Mouse (Mus musculus) duodenum, adult 2 months (tissue): ENCODE measurements around the gene Gm44805. TPM values are rescaled to one million over a fixed set of nuclear protein-coding genes. Genes with fewer than 3 reads are reported as not detected.

ENCODE experiments used
- polyA plus RNA-seq: library from polyadenylated mRNA; depleted of rRNA; stranded (reverse); fragments of >200 nt; gene quantifications from 2 replicates; pipeline ENCODE4 v1.2.3, GENCODE M21; 2012; ENCODE audit warnings: low replicate concordance; rRNA removed

The Gm44805 gene
- 1.4 TPM in 1 of 2 replicates, not detected in the other for polyA plus RNA-seq

DNA sequence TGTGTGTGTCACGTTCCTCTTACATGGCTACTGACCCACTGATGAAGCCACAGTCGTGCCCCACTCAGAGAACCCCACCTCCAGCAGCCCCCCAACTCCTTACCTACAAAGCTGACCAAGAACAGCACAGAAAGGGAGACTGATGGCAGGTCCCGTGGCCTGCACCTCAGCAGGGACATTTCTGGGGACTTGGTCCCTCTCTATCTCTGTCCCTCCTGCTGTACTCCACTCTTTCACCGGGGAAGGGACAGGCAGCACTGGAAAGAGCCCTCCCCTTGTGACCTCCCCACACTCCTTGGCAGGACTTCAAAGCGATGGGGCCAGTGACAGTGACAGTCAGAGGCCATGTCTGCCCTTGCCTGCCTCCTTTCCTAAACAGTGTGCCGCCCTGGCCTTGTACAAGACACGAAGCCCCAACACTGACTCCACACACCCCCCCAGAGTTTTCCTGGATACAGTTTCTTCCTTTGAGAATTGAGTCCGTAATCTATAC, at the start of gene Gm44805, which contains the start of gene Apoc4:
TSS of gene Gm44805 (minus strand) at position 222 of the 493 bp plus-strand sequence.
TSS of gene Apoc4 (minus strand) at position 278 of the 493 bp plus-strand sequence.

GRCm38 (mm10) chr7:19715239-19716054, 34.2 kb upstream of the Gm44805 start, which contains the start of gene Tomm40:
TSS of gene Tomm40 (minus strand) at chr7:19715438.

GRCm38 (mm10) chr7:19698907-19699826, 17.9 kb upstream of the Gm44805 start, which contains the start of gene Apoe:
TSS of gene Apoe (minus strand) at chr7:19699188.

DNA sequence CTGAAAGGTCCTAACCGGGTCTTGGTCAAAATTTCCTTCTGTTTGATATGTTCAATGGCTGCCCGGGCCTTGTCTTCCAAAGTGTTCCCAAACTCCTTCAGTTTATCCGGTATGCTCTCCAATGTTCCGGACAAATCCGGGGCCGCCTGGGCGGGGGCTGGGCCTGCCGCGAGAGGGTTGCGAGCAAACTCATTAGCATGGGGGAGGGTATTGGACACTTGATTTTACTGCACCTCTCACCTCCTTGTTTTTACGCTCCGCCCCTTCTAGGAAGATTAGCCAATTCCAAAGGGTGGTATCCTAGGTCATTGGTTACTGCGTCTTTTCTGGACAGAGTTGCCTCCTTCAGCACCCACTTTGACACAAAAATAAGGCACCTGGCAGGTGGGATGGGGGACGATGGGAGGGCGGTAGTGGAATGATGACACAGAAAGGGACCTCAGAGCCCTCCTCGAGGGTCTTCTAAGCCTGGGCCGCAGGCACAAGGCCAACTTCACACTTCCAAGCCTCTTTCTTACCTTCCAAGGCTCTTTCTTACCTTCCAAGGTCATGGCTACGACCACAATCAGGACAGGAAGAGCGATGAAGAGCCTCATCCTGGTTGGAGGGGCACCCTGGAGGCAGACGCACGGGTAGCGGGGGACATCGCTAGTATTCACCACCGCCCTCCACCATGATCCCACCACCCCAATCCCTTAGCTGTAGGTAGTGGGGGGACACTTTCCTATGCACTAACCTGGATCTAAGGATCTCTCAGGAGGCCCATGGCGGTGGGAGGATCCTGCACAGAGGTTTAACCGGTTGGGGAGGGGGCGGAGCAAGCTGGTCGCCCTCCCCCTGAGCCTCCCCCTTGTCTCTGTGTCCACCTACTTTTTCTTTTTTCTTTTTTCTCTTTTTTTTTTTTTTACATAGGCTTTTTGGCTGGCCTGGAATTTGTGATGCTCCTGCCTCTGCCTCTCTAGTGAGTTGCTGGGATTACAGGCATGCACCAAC, 10.9 kb upstream of the Gm44805 start, which contains the start of gene Apoc1:
TSS of gene Apoc1 (minus strand) at position 788 of the 993 bp plus-strand sequence.

DNA sequence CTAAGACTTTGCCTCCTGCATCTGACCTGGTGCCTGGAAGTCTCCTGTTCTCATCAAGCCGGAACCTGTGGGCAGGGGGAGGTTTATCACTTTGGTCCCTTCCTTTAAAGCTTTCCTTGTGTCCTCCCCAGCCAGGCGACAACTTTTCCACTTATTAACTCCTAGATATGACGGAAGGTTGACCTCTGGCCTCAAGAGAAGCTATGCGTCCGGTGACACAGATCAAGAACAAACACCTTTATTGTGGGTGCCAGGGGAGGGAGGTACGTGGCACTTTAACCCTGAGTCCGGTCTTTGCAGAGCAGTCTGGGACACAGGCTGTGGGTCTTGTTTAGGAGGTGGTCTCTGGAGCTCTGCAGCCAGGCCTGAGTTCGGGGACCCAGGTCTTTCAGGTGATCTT, 3.4 kb downstream of the Gm44805 start, which contains the start of gene Apoc2:
TSS of gene Apoc2 (minus strand) at position 70 of the 400 bp plus-strand sequence.

DNA sequence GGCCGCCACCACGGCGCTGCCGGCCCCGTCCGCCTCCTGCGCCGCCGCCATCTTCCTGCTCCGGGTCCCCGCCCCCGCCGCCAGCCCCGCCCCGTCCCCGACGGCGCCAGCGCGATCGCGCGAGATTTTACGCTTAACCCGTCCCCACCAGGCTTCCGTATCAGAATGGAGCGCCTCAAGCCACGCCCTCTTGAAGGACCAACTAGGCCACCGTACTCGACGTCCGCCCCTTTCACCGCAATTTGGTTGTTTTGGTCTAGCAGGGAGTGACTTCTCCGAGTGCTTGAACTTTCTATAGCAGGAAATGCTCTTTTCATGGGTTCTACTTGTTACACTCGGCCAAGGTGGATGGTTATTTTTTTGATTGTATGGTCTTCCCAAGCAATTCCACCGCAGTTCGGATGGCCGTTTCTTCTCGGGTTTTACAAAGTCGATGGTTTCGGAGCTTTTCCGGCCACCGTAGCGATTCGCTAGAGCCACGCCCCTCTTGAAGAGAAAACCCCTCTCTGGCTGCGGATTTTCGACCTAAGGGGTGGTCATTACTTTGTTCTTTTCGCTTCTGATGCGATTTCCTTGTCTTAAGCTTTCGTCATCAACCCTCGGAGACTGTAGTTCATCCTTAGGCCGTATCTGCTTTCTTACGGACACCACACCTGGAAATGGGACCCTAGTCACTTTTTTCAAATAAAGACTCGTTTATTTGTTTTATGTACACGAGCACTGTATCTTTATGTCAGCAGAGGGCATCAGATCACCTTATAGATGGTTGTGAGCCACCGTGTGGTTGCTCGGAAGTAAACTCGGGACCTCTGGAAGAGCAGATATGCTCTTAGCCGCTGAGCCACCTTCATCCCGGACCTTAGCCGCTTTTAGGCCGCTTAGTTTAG, 16.0 kb downstream of the Gm44805 start, which contains the start of gene Clptm1:
TSS of gene Clptm1 (minus strand) at position 79 of the 887 bp plus-strand sequence.

GRCm38 (mm10) chr7:19629361-19629734, 51.9 kb downstream of the Gm44805 start, which contains the start of gene Relb:
TSS of gene Relb (minus strand) at chr7:19629438.

Other genes with a start within 250 kb of the Gm44805 start
- 15.0 and 33.5 TPM in 2 replicates for gene Mark4, start 222.6 kb downstream of the Gm44805 start, polyA plus RNA-seq
- gene Exoc3l2, start 218.1 kb downstream of the Gm44805 start, polyA plus RNA-seq, result 5.1 and 11.1 TPM in 2 replicates
- gene Bloc1s3, start 173.1 kb downstream of the Gm44805 start, polyA plus RNA-seq, result 10.5 and 31.4 TPM in 2 replicates
- 159 and 195 TPM in 2 replicates for gene Trappc6a, start 173.0 kb downstream of the Gm44805 start, polyA plus RNA-seq
- 0.15 and 0.18 TPM in 2 replicates for gene Nkpd1, start 163.6 kb downstream of the Gm44805 start, polyA plus RNA-seq
- 99.5 and 166 TPM in 2 replicates for gene Ppp1r37, start 118.3 kb downstream of the Gm44805 start, polyA plus RNA-seq
- gene Zfp296, start 104.1 kb downstream of the Gm44805 start, polyA plus RNA-seq, result 3.9 and 4.8 TPM in 2 replicates
- 94.7 and 164 TPM in 2 replicates for gene Gemin7, start 103.8 kb downstream of the Gm44805 start, polyA plus RNA-seq
- gene Clasrp, start 76.9 kb downstream of the Gm44805 start, polyA plus RNA-seq, result 168 and 347 TPM in 2 replicates
- 41.9 and 115 TPM in 2 replicates for gene Relb, start 52.0 kb downstream of the Gm44805 start, polyA plus RNA-seq
- gene Clptm1, start 16.4 kb downstream of the Gm44805 start, polyA plus RNA-seq, result 104 and 143 TPM in 2 replicates
- 950 and 3,249 TPM in 2 replicates for gene Apoc2, start 3.5 kb downstream of the Gm44805 start, polyA plus RNA-seq
- gene Apoc4, start 56 bp upstream of the Gm44805 start, polyA plus RNA-seq, result 0.36 and 1.9 TPM in 2 replicates
- 0.72 and 1.2 TPM in 2 replicates for gene Apoc1, start 11.2 kb upstream of the Gm44805 start, polyA plus RNA-seq
- 286 and 462 TPM in 2 replicates for gene Apoe, start 17.8 kb upstream of the Gm44805 start, polyA plus RNA-seq
- gene Tomm40, start 34.0 kb upstream of the Gm44805 start, polyA plus RNA-seq, result 95.8 and 122 TPM in 2 replicates
- 232 and 247 TPM in 2 replicates for gene Nectin2, start 69.1 kb upstream of the Gm44805 start, polyA plus RNA-seq
- gene Bcam, start 89.6 kb upstream of the Gm44805 start, polyA plus RNA-seq, result 25.1 and 27.9 TPM in 2 replicates
- 94.7 and 149 TPM in 2 replicates for gene Cblc, start 115.4 kb upstream of the Gm44805 start, polyA plus RNA-seq
- gene Bcl3, start 141.3 kb upstream of the Gm44805 start, polyA plus RNA-seq, result 202 and 317 TPM in 2 replicates
- gene Gm19345, start 170.6 kb upstream of the Gm44805 start, polyA plus RNA-seq, result 0.44 TPM in 1 of 2 replicates, not detected in the other
- gene Ceacam16, start 179.9 kb upstream of the Gm44805 start, polyA plus RNA-seq, result 0.20 and 0.71 TPM in 2 replicates
- 0.05 TPM in 1 of 2 replicates, not detected in the other for gene Ceacam19, start 206.5 kb upstream of the Gm44805 start, polyA plus RNA-seq
- 7.0 TPM in 2 replicates for gene Pvr, start 239.7 kb upstream of the Gm44805 start, polyA plus RNA-seq